Mouse (Mus musculus): ENCODE data around the gene Cdkn1a. TPM values are rescaled to one million over a fixed set of nuclear protein-coding genes. Genes with fewer than 3 reads are reported as not detected.

Cdkn1a gene
- polyA plus RNA-seq, 1 experiment, result 10.5 TPM

- Histone ChIP-seq H3K27ac (ENCODE audit: control insufficient read depth, insufficient read depth, low read depth, low read length) (no peak overlapping the region), H3K27me3 (ENCODE audit: control insufficient read depth, insufficient read depth, low read length) (no peaks in the 10 kb centered on the region), H3K36me3 (ENCODE audit: control insufficient read depth, insufficient read depth, low read length) (no peaks in the 10 kb centered on the region), H3K4me3 (ENCODE audit: control insufficient read depth, low read depth, low read length) (no peak overlapping the region), H3K4me1 (ENCODE audit: control insufficient read depth, insufficient read depth, low read length) (no peaks in the 10 kb centered on the region; the same call in 1 of the 2 replicates)
- TF ChIP-seq POLR2A (IDR thresholded peaks at IDR 0.05; ENCODE audit: control insufficient read depth, low read depth, low read length) (no peak), CTCF (IDR thresholded peaks at IDR 0.05; ENCODE audit: control insufficient read depth, insufficient read depth, insufficient replicate concordance, low read depth, low read length) (no peak)
Measured at GRCm38 (mm10) chr17:29143266-29143665, 52.5 kb downstream of the Cdkn1a start.

- Histone ChIP-seq H3K36me3 (ENCODE audit: control insufficient read depth, insufficient read depth, low read length) (no peaks in the 10 kb centered on the region), H3K27ac (ENCODE audit: control insufficient read depth, insufficient read depth, low read depth, low read length) (no peak overlapping the region), H3K4me1 (ENCODE audit: control insufficient read depth, insufficient read depth, low read length) (no peaks in the 10 kb centered on the region; the same call in 1 of the 2 replicates), H3K27me3 (ENCODE audit: control insufficient read depth, insufficient read depth, low read length) (no peaks in the 10 kb centered on the region), H3K4me3 (ENCODE audit: control insufficient read depth, low read depth, low read length) (no peak overlapping the region)
- TF ChIP-seq CTCF (IDR thresholded peaks at IDR 0.05; ENCODE audit: control insufficient read depth, insufficient read depth, insufficient replicate concordance, low read depth, low read length) (no peak), POLR2A (IDR thresholded peaks at IDR 0.05; ENCODE audit: control insufficient read depth, low read depth, low read length) (no peak)
Measured at GRCm38 (mm10) chr17:29145101-29145500, 54.3 kb downstream of the Cdkn1a start.

GRCm38 (mm10) chr17:29147273-29147672 lies 56.5 kb downstream of the Cdkn1a start:
- H3K27me3 ChIP-seq (ENCODE audit: control insufficient read depth, insufficient read depth, low read length), result no peaks in the 10 kb centered on the region
- TF ChIP-seq CTCF (IDR thresholded peaks at IDR 0.05; ENCODE audit: control insufficient read depth, insufficient read depth, insufficient replicate concordance, low read depth, low read length) (no peak), POLR2A (IDR thresholded peaks at IDR 0.05; ENCODE audit: control insufficient read depth, low read depth, low read length) (no peak)
- H3K27ac ChIP-seq (ENCODE audit: control insufficient read depth, insufficient read depth, low read depth, low read length), result no peak overlapping the region
- no peak overlapping the region for H3K4me3 ChIP-seq (ENCODE audit: control insufficient read depth, low read depth, low read length)
- no peaks in the 10 kb centered on the region for H3K36me3 ChIP-seq (ENCODE audit: control insufficient read depth, insufficient read depth, low read length)
- no peaks in the 10 kb centered on the region; the same call in 1 of the 2 replicates for H3K4me1 ChIP-seq (ENCODE audit: control insufficient read depth, insufficient read depth, low read length)

GRCm38 (mm10) chr17:29147773-29148172 lies 57.0 kb downstream of the Cdkn1a start:
- Histone ChIP-seq H3K4me3 (ENCODE audit: control insufficient read depth, low read depth, low read length) (no peak overlapping the region), H3K36me3 (ENCODE audit: control insufficient read depth, insufficient read depth, low read length) (no peaks in the 10 kb centered on the region), H3K4me1 (ENCODE audit: control insufficient read depth, insufficient read depth, low read length) (no peaks in the 10 kb centered on the region; the same call in 1 of the 2 replicates), H3K27ac (ENCODE audit: control insufficient read depth, insufficient read depth, low read depth, low read length) (no peak overlapping the region), H3K27me3 (ENCODE audit: control insufficient read depth, insufficient read depth, low read length) (no peaks in the 10 kb centered on the region)
- TF ChIP-seq POLR2A (IDR thresholded peaks at IDR 0.05; ENCODE audit: control insufficient read depth, low read depth, low read length), result no peak
- no peak for TF ChIP-seq CTCF (IDR thresholded peaks at IDR 0.05; ENCODE audit: control insufficient read depth, insufficient read depth, insufficient replicate concordance, low read depth, low read length)

GRCm38 (mm10) chr17:29149766-29150165 lies 59.0 kb downstream of the Cdkn1a start:
- no peak for TF ChIP-seq CTCF (IDR thresholded peaks at IDR 0.05; ENCODE audit: control insufficient read depth, insufficient read depth, insufficient replicate concordance, low read depth, low read length)
- no peak for TF ChIP-seq POLR2A (IDR thresholded peaks at IDR 0.05; ENCODE audit: control insufficient read depth, low read depth, low read length)
- Histone ChIP-seq H3K27ac (ENCODE audit: control insufficient read depth, insufficient read depth, low read depth, low read length) (no peak overlapping the region), H3K4me3 (ENCODE audit: control insufficient read depth, low read depth, low read length) (no peak overlapping the region), H3K4me1 (ENCODE audit: control insufficient read depth, insufficient read depth, low read length) (no peaks in the 10 kb centered on the region; the same call in 1 of the 2 replicates), H3K27me3 (ENCODE audit: control insufficient read depth, insufficient read depth, low read length) (no peaks in the 10 kb centered on the region), H3K36me3 (ENCODE audit: control insufficient read depth, insufficient read depth, low read length) (no peaks in the 10 kb centered on the region)

Other genes with a start within 250 kb of the Cdkn1a start
- gene Pnpla1, start 232.6 kb upstream of the Cdkn1a start, polyA plus RNA-seq (2012; rRNA removed), result 0.76 and 0.79 TPM in 2 replicates
- gene 4930539E08Rik, start 175.7 kb upstream of the Cdkn1a start, polyA plus RNA-seq (2012; rRNA removed), result 4.7 and 4.9 TPM in 2 replicates
- 189 and 199 TPM in 2 replicates for gene Pxt1, start 147.1 kb upstream of the Cdkn1a start, polyA plus RNA-seq (2012; rRNA removed)
- gene Kctd20, start 139.0 kb upstream of the Cdkn1a start, polyA plus RNA-seq (2012; rRNA removed), result 34.2 and 34.6 TPM in 2 replicates
- gene Stk38, start 83.0 kb upstream of the Cdkn1a start, polyA plus RNA-seq (2012; rRNA removed), result 33.9 and 43.7 TPM in 2 replicates
- gene Srsf3, start 58.3 kb upstream of the Cdkn1a start, polyA plus RNA-seq (2012; rRNA removed), result 75.4 and 83.4 TPM in 2 replicates
- 2.4 TPM in 1 of 2 replicates, not detected in the other for gene Rab44, start 23.2 kb downstream of the Cdkn1a start, polyA plus RNA-seq (2012; rRNA removed)
- gene Cpne5, start 147.2 kb downstream of the Cdkn1a start, polyA plus RNA-seq (2012; rRNA removed), result 49.1 and 62.1 TPM in 2 replicates
- 12.2 and 13.1 TPM in 2 replicates for gene Ppil1, start 173.2 kb downstream of the Cdkn1a start, polyA plus RNA-seq (2012; rRNA removed)
- gene BC004004, start 177.8 kb downstream of the Cdkn1a start, polyA plus RNA-seq (2012; rRNA removed), result 42.0 and 42.5 TPM in 2 replicates
- gene Pi16, start 226.7 kb downstream of the Cdkn1a start, polyA plus RNA-seq (2012; rRNA removed), result 4.3 and 5.9 TPM in 2 replicates

All from testis, adult 2 months (tissue).